Mouse (Mus musculus) small intestine, adult 2 months (tissue): ENCODE measurements around the gene Ptpra.

Experiments used
- CTCF ChIP-seq: fragments of 200-500 bp; IDR thresholded peaks from 2 replicates; pipeline ENCODE4 v1.5.1; 2012; ENCODE audit warnings: low read depth, mild to moderate bottlenecking, control low read depth, inconsistent platforms, low read length, moderate library complexity, mixed read lengths; ENCODE audit not compliant: insufficient replicate concordance, insufficient read length; ENCODE audit errors: extremely low read depth
- POLR2A ChIP-seq: fragments of 200-500 bp; IDR thresholded peaks from 2 replicates; pipeline ENCODE4 v1.6.1; 2012; ENCODE audit warnings: low read depth, mild to moderate bottlenecking, control low read depth, inconsistent platforms, low read length, moderate library complexity

DNA sequence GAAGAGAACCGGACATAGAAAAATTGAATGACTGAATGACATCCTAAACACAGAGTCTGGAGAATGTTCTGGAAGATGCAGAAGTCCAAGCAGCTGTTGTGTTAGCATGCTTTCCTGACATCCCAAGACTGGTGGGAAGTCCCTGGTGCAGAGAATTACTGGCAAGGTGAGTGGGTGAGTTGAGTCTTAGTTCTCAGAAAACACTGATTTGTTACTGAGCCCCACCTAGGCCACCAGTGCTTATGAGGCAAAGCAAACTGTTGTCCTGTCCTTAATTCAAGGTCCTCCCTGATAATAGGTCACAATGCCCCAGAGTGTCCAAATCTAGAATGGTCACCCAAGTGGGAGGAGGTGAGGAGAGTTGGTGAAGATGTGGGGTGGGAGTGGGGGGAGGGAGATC is 45.1 kb upstream of the Ptpra start, which contains the start of the genes Gm28372 and 1700020A23Rik:
- TF ChIP-seq CTCF (no peak), POLR2A (no peak)
